Mouse (Mus musculus) 3T3-L1 (cell line): ENCODE results near the gene Cbx5.

Experiments
- DNase-seq: peaks from one replicate; pipeline ENCODE4 v3.0.0-alpha.2; 2015; ENCODE audit warnings: low read depth, low spot score

Gene Cbx5

GRCm38 (mm10) chr15:103214971-103215907 lies 24.4 kb downstream of the Cbx5 start:
- DNase-seq, result peak; percentile 96

GRCm38 (mm10) chr15:103214149-103214548 lies 25.5 kb downstream of the Cbx5 start:
- peak; percentile 71 for DNase-seq

DNA sequence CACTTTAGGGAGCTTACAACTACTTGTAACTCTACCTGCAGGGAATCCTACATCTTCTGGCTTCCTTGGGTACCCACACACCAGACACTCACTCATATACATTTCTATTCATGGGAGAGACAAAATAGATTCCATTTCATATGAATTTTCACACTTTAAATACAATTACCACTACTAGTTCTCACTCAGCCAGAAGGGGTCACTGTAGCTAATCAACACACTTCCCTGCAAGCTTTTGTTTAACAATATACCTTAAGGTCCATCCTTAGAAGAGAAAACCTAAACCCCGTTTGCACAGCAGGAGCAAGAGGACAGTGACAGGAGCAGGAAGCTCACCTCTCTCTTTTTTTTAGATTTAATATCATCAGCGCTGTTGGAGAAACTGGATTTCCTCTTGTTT lies 34.5 kb downstream of the Cbx5 start:
- DNase-seq, result peak; percentile 65

GRCm38 (mm10) chr15:103202088-103202793 lies 37.4 kb downstream of the Cbx5 start:
- peak; percentile 78 for DNase-seq

DNA sequence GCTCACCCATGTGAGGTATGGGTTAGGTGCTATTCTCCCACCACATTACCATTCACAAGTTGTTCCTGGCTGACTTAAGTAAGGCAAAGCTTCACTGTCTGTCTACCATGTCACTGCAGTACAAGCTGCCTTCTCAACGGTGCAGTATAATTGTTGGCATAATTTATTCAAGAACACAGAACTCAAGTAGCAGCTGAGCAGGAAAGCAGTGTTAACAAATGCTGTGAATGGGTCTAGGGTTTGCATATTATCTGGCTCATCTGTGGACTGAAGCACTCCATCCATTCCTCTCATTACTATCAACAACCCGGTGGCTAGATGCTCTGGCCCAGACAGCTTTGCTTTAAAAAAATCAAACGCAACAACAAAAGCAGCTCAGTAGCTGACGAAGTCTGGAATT lies 41.8 kb downstream of the Cbx5 start:
- DNase-seq, result no peak

DNA sequence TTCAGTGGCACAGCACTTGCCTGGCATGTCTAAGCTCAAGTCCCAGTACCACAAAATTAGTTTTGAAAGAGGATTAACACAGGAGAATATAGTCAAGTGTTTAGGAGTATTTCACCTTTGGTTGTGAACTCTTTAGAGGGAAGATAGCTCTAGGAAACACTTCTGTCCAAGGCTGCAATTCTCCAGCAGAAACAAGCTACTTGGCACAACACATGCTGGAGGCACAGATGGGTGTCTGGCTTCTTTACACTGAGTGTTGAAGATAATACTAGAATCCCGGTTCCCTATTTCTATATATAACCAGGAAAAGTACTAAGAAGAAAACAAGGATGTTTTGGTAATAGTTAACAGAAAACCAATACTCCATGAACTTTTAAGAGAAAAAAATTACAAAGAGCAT lies 42.8 kb downstream of the Cbx5 start:
- no peak for DNase-seq

DNA sequence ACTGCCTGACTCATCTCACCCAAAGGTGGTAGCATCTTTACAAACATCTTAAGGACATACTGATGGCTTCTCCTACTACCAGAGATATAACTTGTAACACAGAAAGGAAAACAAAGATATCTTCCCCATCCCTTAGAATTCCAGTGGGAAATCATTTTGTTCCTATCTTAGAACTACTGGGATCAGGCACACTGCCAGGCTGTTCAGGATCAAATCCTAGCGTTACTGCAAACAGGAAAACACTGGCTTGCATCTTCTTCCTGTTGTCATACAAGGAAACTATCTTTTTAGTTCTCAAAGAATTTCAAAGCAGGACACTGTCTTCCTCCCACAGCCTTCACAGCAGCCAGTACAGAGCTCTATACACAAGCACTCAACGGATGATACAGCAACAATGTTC lies 46.0 kb downstream of the Cbx5 start:
- DNase-seq, result no peak

DNA sequence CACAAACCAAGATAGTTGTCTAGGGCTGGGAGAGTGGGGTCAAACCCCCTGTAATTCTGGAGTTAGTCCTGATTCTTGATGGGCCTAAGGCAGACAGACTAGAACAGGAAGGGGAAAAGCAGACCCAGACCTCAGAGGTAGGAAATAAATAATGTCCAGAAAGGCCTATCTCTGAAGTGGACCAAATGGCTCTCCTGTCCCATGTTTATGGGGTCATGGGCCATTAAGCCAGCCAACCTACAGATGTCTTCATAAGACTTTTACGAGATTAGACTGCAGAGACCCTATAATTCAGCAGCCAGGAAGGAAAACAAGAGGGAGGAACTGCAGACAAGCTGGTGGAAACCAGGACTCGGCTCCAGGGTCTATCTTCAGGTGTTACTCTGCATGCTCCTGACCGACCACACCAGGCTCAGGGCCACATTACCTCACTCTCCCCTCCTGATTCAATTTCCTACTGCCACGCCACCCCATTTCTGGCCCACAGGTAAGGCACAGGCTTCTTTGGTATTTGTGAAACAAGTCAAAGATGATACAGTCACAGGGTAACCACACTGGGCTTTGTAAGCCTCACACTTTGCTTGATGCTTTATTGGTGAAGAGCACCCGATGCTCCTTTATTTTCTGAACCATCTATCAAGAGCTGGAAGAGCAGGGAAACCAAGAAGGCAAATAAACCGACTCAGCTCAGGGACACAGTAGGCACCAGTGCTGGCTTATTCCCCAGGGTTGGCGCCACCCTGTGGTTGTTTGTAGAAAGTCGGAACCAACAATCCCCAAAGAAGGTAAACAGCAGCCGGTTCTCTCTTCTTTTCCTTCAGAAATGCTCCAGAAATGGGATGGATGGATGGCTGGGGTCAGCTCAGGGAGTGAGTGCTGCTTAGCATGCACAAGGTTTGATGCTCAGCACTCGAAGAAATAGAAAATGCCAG lies 48.8 kb downstream of the Cbx5 start:
- peak; percentile 69 for DNase-seq

- DNase-seq, result no peak
Measured at GRCm38 (mm10) chr15:103190083-103190482, 49.5 kb downstream of the Cbx5 start.

DNA sequence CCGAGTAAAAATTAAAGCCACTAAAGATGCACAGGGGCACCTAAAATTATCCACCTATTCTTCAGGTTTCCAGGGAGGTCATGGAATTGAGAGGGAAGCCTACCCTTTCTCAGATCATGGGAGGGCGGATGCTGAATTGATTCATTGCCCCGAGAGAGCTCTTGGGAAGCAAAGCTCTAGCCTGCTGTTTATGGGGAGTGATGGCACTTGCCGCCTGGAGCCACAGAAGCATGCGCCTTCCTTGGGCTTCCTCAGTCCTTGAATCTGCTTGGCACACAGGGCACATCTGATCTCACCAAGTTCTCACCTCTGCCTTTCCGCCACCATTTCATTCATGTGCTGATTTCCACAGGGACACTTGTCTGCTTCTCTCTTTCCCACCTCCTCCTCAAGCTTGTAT lies 51.8 kb downstream of the Cbx5 start:
- no peak for DNase-seq

GRCm38 (mm10) chr15:103185462-103186198 lies 54.0 kb downstream of the Cbx5 start:
- DNase-seq, result peak; percentile 82

- DNase-seq, result no peak
Measured at GRCm38 (mm10) chr15:103183651-103184610, 55.7 kb downstream of the Cbx5 start.

DNA sequence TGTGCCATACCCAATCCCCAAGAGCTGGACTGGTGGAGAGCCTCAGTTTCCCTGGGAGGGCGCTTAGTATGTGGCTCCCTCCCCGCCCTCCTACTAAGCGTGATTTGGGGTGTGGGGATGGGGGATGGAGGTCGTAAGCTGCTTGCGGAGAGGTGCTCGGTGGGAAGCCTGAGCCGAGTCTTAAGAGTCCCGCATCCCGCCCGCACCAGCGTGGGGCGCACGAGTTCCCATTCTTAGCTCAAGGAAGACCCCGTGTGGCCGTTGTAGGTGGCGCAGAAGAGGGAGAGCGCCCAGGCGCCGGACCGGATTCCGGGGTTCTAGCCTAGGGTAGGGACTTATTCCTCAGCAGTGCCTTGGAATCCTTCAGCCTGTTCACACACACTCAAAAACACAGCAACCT lies 56.5 kb downstream of the Cbx5 start:
- peak; percentile 43 for DNase-seq

- peak; percentile 77 for DNase-seq
Measured at GRCm38 (mm10) chr15:103182166-103182790, 57.3 kb downstream of the Cbx5 start.

DNA sequence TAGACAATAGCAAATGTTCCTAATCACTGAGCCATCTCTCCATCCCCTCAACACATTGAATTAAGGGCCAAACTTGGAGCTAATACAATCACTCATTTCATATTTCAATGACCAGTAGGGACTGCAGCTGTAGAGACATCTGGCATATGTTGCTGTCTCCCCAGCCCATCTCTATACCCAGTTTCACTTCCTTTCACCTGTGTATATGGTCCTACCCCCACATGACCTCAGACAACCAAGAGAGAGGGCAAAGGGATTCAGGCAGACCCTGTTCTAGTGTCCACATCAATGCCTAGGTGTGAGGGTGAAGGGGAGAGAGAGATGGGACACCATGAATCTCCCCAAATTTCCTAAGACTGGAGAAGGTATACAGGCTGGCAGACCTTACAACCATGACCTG lies 59.2 kb downstream of the Cbx5 start:
- no peak for DNase-seq

- DNase-seq, result no peak
Measured at GRCm38 (mm10) chr15:103178767-103179166, 60.8 kb downstream of the Cbx5 start.

DNA sequence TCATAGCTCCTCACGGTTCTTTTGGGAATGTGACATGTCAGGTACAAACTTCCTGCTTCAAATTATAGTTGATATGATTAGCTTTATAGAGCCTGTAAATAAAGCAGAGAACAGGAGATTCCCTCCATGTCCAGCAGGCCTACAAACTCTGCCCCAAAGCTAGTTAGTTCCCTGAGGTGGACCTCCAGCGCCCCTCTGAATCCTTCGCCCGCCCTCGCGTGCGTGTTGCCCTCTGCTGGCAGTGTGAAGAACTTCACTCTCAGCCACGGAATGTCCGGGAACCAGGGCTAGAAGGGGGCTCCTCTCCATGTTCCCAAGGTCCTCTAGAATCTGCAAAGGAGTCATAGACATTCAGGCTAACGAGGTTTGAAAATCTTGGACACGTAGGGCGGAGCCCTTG lies 61.5 kb downstream of the Cbx5 start:
- DNase-seq, result peak; percentile 49

GRCm38 (mm10) chr15:103177611-103178041 lies 62.0 kb downstream of the Cbx5 start:
- DNase-seq, result no peak

- DNase-seq, result peak; percentile 89
Measured at GRCm38 (mm10) chr15:103176874-103177421, 62.7 kb downstream of the Cbx5 start.
